Mouse (Mus musculus): ENCODE results near the gene Tmem30c.

GRCm38 (mm10) chr16:57317127-57317526, 24.5 kb upstream of the Tmem30c start:
- no peak for TF ChIP-seq CTCF (IDR thresholded peaks at IDR 0.05; ENCODE audit: borderline replicate concordance, control insufficient read depth, extremely low read depth, insufficient read depth, low read length, poor library complexity)
- TF ChIP-seq POLR2A (IDR thresholded peaks at IDR 0.05; ENCODE audit: control insufficient read depth, extremely low read depth, insufficient read depth, low read length, poor library complexity) = no peak
